Mouse (Mus musculus): ENCODE data around the gene Rtf1. TPM values are rescaled to one million over a fixed set of nuclear protein-coding genes. Genes with fewer than 3 reads are reported as not detected.
A peak's percentile ranks its signal among the peaks of the same experiment; 100 is the strongest.
"Not testable (repeated sequence)": the region's sequence is repeated elsewhere in the genome, so short reads cannot be mapped to it uniquely, and the experiment has no call there.

Rtf1 gene
- 17.4 and 19.8 TPM in 2 replicates for total RNA-seq (2014; rRNA removed)
- 58.9 and 64.9 TPM in 2 replicates for polyA plus RNA-seq (2015; fragmentation: Nextera tagmentation; extraction: Ambion mirVana)

DNA sequence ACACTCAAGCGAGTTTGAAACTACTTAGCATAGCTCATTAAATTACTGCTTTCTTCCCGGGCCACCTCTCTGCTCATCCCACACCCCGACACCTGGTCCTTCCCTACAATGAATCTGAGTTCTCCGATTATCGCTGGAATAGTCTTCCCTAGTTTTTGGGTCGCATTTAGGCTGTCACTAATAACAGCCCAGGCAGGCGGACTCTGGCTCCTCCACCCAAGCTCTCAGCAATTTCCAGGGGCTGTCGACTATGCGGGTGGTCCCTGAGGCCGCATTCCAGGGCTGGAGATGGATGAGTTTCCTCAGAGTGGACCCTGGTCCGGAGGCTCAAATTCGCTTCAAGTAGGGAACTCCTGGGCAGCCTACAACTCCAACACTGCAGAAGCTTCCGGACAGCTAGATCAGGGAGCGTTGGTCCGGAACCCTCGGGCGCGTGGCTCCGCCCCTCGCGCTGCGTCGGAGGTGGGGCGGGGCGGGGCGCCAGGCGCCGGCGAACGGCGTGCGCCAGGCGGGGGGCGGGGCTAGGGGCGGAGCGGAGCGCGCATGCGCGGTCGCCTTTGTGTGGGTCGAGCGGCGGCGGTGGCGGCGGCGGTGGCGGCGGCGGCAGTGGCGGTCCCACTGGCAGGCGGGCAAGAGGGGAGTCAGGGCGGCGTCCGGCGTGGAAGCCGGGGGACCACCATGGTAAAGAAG, at the start of gene Rtf1:
Rtf1 (plus strand) TSS at position 544 of the 690 bp plus-strand sequence.
- H3K4me2 ChIP-seq (ENCODE audit: low read depth, low read length), result peak within 1 kb of the TSS; percentile 82
- H3K36me3 ChIP-seq (ENCODE audit: insufficient read depth, low read length), result no peaks in the 10 kb centered on the region
- 1% methylated on average over 35 of the region's 58 CpGs for WGBS
- peak within 1 kb of the TSS; percentile 89 for H3K9ac ChIP-seq (replicated peaks; ENCODE audit: low read length)
- H3K4me1 ChIP-seq (ENCODE audit: insufficient read depth, low read length), result peaks cover 6% of the 10 kb centered on the region
- peak; percentile 98 for ATAC-seq
- no peaks in the 10 kb centered on the region for H3K27me3 ChIP-seq (ENCODE audit: insufficient read depth, low read length)
- H3K4me3 ChIP-seq (ENCODE audit: low read length), result peak within 1 kb of the TSS; percentile 93
- no peaks in the 10 kb centered on the region for H3K9me3 ChIP-seq (ENCODE audit: low read length)
- peak within 1 kb of the TSS; percentile 79 for H3K27ac ChIP-seq
- no peak for TF ChIP-seq CTCF (IDR thresholded peaks at IDR 0.05; ENCODE audit: low read depth)
- peak; percentile 96 for DNase-seq (ENCODE audit: low spot score)

DNA sequence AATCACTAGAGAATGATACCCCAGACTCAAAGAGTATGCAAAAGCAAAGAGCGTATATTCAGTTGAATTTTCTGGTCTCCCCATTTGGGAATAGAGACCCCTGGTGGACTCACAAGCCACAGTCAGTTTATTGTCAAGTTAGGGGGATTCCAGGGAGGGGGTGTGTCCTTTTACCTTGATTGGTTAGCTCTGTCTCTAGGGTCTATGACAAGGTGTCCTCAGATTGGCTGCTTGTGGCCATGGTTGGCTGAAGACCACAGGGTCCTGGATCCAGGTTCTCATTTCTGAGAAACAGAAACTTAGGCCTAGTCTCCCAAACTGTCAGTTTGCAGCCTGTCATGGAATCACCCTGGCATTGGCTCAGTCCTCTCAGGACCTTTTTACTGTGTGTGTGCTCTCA, 38.1 kb upstream of the Rtf1 start:
- peak; percentile 5 for DNase-seq (ENCODE audit: low spot score)
- 82% methylated on average over 1 of the region's 1 CpGs for WGBS

DNA sequence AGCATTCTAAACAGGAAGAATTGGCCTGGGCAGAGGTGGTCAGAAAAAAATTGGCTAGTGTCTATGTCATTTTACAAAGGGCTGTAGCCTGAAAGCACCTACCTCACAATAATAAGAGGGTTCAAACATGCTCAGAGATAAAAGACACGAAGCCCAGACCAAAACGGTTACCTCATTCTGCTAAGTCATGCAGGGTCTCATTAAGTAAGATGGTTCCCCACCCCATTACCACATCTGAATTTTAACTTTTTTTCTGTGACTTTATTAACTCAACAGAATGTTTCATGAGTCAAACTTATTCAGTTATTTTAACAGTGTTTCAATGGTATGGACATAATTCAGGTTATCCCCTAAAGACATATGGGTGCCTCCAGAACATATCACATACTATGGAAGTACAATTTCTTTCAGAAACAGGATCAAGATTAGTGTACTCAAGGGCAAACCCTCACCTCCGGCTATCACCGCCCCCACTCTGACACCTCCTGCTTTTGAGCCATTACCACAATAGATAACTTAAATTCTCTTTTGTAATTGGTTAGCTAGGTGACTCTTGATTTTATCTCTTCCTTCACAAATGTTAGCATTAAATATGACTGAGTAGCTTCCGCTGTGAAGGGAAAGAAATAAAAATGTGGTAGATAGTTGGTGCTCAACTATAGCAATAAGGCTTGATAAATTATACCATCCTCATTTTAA, 33.5 kb upstream of the Rtf1 start:
- Histone ChIP-seq H3K4me2 (ENCODE audit: low read depth, low read length) (no peak overlapping the region), H3K4me1 (ENCODE audit: insufficient read depth, low read length) (no peaks in the 10 kb centered on the region), H3K4me3 (ENCODE audit: low read length) (no peak overlapping the region), H3K9ac (replicated peaks; ENCODE audit: low read length) (no peak overlapping the region), H3K27me3 (ENCODE audit: insufficient read depth, low read length) (no peaks in the 10 kb centered on the region), H3K9me3 (ENCODE audit: low read length) (no peaks in the 10 kb centered on the region), H3K36me3 (ENCODE audit: insufficient read depth, low read length) (no peaks in the 10 kb centered on the region), H3K27ac (no peak overlapping the region)
- TF ChIP-seq CTCF (IDR thresholded peaks at IDR 0.05; ENCODE audit: low read depth), result no peak
- DNase-seq (ENCODE audit: low spot score) (no peak), ATAC-seq (no peak)
- 96% methylated on average over 5 of the region's 5 CpGs for WGBS

More for the DNA sequence above, 38.1 kb upstream of the Rtf1 start:
- H3K27ac ChIP-seq, result no peak overlapping the region
- H3K4me3 ChIP-seq (ENCODE audit: low read length), result no peak overlapping the region
- no peak overlapping the region for H3K4me2 ChIP-seq (ENCODE audit: low read depth, low read length)
- no peaks in the 10 kb centered on the region for H3K9me3 ChIP-seq (ENCODE audit: low read length)
- no peaks in the 10 kb centered on the region for H3K4me1 ChIP-seq (ENCODE audit: insufficient read depth, low read length)
- no peaks in the 10 kb centered on the region for H3K36me3 ChIP-seq (ENCODE audit: insufficient read depth, low read length)
- ATAC-seq, result no peak
- H3K27me3 ChIP-seq (ENCODE audit: insufficient read depth, low read length), result no peaks in the 10 kb centered on the region
- H3K9ac ChIP-seq (replicated peaks; ENCODE audit: low read length), result no peak overlapping the region
- 0 out of 2 replicates have a peak, but pooled peaks have one; percentile 18 for TF ChIP-seq CTCF (IDR thresholded peaks at IDR 0.05; ENCODE audit: low read depth)

DNA sequence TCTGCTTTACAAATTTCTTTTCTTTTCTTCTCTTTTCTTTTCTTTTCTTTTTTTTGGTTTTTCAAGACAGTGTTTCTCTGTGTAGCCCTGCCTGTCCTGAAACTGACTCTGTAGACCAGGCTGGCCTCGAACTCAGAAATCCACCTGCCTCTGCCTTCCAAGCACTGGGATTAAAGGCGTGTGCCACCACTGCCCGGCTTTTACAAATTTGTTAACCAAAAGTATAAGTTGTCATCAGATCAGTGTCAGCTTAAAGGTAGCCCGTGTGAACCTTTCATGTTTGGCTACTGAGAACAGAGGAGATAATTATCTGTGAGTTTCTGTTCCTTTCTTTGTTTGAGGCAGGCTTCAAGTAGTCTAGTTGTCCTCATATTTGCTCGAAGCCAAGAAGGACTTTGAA, 30.6 kb upstream of the Rtf1 start:
- H3K36me3 ChIP-seq (ENCODE audit: insufficient read depth, low read length), result peaks cover 6% of the 10 kb centered on the region; the same call in 1 of the 2 replicates
- H3K9me3 ChIP-seq (ENCODE audit: low read length), result no peaks in the 10 kb centered on the region
- no peak overlapping the region for H3K27ac ChIP-seq
- no peaks in the 10 kb centered on the region for H3K27me3 ChIP-seq (ENCODE audit: insufficient read depth, low read length)
- no peak overlapping the region for H3K9ac ChIP-seq (replicated peaks; ENCODE audit: low read length)
- no peak for TF ChIP-seq CTCF (IDR thresholded peaks at IDR 0.05; ENCODE audit: low read depth)
- H3K4me3 ChIP-seq (ENCODE audit: low read length), result no peak overlapping the region
- no peak overlapping the region for H3K4me2 ChIP-seq (ENCODE audit: low read depth, low read length)
- ATAC-seq (no peak), DNase-seq (ENCODE audit: low spot score) (no peak)
- H3K4me1 ChIP-seq (ENCODE audit: insufficient read depth, low read length), result no peaks in the 10 kb centered on the region
- 94% methylated on average over 5 of the region's 5 CpGs for WGBS

DNA sequence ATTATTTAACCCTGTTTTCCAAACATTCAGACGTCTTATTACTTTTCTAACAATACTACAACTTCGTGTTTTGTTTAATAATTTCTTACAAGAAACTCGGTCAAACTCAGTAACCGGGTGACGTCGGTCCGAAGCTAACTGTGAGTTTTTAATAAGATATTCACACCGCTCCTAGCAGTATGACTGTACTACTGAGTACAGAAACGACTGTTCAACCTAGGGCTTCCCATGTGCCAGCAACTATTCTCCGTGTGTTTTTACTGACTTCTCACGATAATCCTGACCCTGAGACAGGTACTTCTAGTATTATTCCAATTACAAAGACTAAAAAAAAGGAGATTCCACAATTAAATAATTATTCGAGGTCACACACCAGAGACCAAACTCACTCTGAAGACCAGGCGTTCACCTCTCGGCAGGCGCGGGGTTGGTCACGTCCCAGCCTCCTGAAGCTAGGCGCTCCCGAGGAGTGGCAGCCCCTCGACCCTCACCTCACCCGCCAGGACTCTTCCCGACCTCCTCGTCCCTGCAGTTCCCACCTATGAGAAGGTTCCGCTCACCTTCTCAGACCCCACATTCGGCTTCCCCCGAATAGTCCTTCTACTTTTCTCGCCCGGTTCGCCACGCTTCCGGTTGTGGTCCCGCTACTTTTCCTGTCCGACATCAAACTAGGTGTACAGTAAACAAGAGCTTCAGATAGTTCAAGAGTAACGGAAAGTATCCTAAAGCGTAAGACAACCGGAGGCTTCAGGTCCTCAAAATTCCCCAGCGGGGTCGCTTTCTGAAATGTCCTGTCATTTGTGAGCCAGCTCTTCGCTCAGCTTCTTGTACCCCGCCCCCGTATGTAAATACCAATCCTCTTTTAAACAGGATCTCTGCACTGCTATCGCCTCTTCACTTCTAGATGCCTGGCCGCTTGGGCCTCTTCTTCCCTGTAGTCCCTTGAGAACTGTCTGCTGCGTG, 12.4 kb upstream of the Rtf1 start, which contains the start of gene Ndufaf1:
Ndufaf1 (minus strand) TSS at position 608 of the 963 bp plus-strand sequence.
- Histone ChIP-seq H3K4me2 (ENCODE audit: low read depth, low read length) (peak within 1 kb of the TSS; percentile 90), H3K4me1 (ENCODE audit: insufficient read depth, low read length) (peaks cover 9% of the 10 kb centered on the region), H3K27me3 (ENCODE audit: insufficient read depth, low read length) (no peaks in the 10 kb centered on the region), H3K9me3 (ENCODE audit: low read length) (no peaks in the 10 kb centered on the region), H3K27ac (no peak within 1 kb of the TSS), H3K4me3 (ENCODE audit: low read length) (peak within 1 kb of the TSS; percentile 89), H3K9ac (replicated peaks; ENCODE audit: low read length) (peak within 1 kb of the TSS; percentile 83), H3K36me3 (ENCODE audit: insufficient read depth, low read length) (peaks cover 9% of the 10 kb centered on the region; the same call in 1 of the 2 replicates)
- ATAC-seq (peak; percentile 92), DNase-seq (ENCODE audit: low spot score) (peak; percentile 86)
- TF ChIP-seq CTCF (IDR thresholded peaks at IDR 0.05; ENCODE audit: low read depth), result no peak
- 2% methylated on average over 44 of the region's 44 CpGs for WGBS

DNA sequence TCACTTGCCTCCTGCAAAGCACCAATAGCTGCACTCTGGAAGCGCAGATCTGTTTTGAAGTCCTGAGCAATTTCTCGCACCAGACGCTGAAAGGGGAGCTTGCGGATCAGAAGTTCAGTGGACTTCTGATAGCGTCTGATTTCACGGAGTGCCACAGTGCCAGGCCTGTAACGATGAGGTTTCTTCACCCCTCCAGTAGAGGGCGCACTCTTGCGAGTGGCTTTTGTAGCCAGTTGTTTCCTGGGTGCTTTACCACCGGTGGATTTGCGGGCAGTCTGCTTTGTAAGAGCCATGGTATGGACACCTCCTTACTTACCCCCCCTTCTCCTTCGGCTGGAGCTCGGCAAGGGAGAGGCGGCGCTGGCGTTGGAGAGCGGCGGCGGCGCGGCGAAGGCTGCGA, 9.1 kb upstream of the Rtf1 start:
- H3K4me1 ChIP-seq (ENCODE audit: insufficient read depth, low read length); H3K9ac ChIP-seq (replicated peaks; ENCODE audit: low read length); ATAC-seq; H3K36me3 ChIP-seq (ENCODE audit: insufficient read depth, low read length); H3K9me3 ChIP-seq (ENCODE audit: low read length); H3K27me3 ChIP-seq (ENCODE audit: insufficient read depth, low read length); H3K4me2 ChIP-seq (ENCODE audit: low read depth, low read length); H3K4me3 ChIP-seq (ENCODE audit: low read length); DNase-seq (ENCODE audit: low spot score); H3K27ac ChIP-seq: not testable (repeated sequence)
- 73% methylated on average over 20 of the region's 23 CpGs for WGBS

Data from hindbrain, postnatal 0 days (tissue).